Mouse (Mus musculus): ENCODE data around the gene Prpf31.

The Prpf31 gene

DNA sequence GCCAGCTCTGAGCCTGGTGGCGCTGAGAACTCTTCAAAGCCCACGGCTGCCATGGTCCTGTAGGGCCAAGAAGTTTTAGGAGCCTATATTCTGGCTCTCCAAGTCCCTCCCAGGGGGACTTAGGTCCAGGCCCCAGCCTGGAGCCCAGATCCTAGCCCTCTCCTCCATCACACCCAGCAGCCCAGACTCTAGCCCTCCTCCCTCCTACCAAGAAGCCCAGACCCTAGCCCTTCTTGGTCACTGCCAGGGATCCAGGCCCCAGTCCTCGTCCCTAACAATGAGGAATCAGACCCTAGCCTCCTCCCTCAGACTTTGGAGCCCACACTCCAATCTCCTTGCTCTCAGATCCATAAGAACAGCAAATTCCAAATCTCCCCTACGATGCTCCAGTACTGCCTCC is 755 bp upstream of the Prpf31 start:
- no peak for DNase-seq (ENCODE audit: low spot score)

DNA sequence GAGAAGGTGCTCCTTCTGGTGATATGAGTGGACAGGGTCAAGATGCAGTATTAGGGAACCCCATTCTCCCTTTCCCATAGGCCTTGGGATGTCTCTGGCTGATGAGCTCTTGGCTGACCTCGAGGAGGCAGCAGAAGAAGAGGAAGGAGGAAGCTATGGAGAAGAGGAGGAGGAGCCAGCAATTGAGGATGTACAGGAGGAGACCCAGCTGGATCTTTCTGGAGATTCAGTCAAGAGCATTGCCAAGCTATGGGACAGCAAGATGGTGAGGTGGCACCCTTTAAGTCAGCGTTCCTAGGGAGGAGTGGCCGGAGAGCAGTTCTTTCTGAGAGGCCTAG is 662 bp downstream of the Prpf31 start:
- no peak for DNase-seq (ENCODE audit: low spot score)

DNA sequence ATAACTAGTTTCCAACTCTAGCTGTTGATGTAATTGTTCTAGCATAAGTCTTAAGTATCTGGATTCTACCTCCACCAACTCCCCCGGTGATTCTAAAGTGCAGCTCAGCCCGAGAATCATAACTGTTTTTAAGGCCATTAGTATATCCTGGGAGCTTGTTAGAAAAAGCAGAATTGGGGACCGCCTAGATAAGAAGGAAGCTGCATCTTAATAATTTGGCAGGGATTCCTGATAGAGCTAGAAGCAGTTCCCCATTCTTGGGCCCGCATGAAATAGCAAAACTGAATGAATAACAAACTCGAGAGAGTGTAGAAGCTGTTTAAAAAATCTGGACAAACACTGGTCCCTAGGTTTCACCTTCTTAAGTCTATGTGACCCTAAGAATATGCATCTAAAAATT is 13.6 kb downstream of the Prpf31 start:
- DNase-seq (ENCODE audit: low spot score) = no peak

GRCm38 (mm10) chr7:3643843-3644242 is 14.1 kb downstream of the Prpf31 start:
- DNase-seq (ENCODE audit: low spot score) = no peak

GRCm38 (mm10) chr7:3644348-3644671 is 14.5 kb downstream of the Prpf31 start:
- no peak for DNase-seq (ENCODE audit: low spot score)

GRCm38 (mm10) chr7:3644672-3645487 is 15.1 kb downstream of the Prpf31 start, which contains the start of gene Cnot3:
Gene Cnot3 (plus strand): TSS chr7:3645268.
- DNase-seq (ENCODE audit: low spot score) = peak; percentile 99

DNA sequence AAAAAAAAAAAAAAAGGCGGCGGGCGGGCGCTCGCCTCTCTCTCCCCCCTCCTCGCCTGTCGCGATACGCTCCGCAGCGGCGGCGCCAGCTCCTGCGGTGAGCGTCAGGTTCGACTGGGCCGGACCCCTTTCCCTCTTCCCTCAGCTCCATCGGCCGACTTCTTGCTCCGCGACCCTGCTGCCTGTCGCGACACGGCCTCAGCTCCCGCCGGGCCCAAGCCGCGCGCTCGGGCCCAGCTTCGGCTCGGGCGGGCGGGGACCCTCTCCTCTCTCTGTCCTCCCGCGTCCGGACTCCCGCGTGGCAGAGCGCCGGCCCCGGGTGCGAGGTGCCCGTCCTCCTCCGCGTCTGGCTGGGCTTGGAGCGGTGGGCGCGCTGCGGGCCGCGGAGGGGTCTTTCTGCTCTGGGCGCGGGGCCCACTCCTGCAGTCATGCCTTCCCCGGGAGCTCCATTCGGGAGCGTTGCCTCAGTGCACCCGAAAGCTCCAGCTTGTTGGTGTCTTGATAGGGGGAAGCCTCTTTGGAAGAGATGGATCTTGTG is 15.8 kb downstream of the Prpf31 start:
- DNase-seq (ENCODE audit: low spot score) = no peak

DNA sequence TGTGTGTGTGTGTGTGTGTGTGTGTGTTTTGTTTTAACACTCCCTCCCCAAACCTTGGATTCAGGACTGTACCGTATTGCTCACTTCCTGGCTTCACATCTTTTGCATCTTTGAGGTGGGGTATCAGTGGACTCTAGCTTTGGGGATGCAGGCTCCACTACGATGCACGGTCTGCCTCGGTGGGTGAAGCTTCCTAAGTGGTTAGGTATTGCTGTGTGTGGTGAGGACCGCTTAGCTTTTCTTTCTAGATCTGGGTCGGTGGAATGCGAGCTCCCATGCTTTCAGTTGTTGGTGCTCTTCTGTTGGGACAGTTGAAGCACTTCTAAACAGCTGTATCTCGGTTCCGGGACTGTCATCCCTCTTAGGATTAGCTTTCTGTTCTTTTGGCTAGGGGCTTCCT is 16.4 kb downstream of the Prpf31 start:
- no peak for DNase-seq (ENCODE audit: low spot score)

GRCm38 (mm10) chr7:3646641-3647040 is 16.9 kb downstream of the Prpf31 start:
- no peak for DNase-seq (ENCODE audit: low spot score)

DNA sequence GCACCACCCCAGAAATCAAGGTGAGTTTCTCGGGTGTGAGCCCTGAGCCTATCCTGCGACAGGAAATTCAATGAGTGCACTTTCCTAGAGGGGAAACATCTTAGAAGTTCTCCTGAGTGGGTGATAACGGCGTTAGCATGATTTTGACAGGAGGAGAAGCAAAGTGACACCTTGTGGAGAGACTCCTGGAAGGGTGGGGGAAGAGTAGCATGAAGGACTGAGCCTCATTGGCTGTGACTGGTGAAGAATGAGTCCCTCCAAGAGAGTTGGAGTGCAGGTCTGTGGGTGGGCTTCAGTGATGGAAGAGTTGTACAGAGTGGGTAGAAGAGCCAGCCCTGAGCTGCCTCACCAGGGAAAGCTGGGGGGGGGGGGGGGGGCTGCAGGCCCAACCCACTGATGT is 27.2 kb downstream of the Prpf31 start:
- DNase-seq (ENCODE audit: low spot score) = no peak

DNA sequence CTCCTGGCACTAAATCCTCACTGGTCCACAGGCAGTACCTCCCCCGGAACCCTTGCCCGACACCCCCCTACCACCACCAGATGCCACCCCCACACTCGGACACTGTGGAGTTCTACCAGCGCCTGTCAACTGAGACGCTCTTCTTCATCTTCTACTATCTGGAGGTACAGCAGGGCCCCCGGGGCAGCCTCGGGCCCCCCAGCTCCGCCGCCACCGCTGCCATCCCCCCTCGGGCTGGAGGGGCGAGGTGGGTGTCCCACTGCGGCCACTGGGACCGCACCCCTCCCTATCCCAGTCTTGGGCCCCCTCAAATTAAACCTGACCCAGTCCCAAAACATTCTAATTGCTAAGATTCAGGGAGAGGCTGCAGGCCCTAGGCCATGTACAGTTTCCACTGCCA is 28.8 kb downstream of the Prpf31 start:
- no peak for DNase-seq (ENCODE audit: low spot score)

- no peak for DNase-seq (ENCODE audit: low spot score)
Measured at GRCm38 (mm10) chr7:3664524-3665214, 34.9 kb downstream of the Prpf31 start.

DNA sequence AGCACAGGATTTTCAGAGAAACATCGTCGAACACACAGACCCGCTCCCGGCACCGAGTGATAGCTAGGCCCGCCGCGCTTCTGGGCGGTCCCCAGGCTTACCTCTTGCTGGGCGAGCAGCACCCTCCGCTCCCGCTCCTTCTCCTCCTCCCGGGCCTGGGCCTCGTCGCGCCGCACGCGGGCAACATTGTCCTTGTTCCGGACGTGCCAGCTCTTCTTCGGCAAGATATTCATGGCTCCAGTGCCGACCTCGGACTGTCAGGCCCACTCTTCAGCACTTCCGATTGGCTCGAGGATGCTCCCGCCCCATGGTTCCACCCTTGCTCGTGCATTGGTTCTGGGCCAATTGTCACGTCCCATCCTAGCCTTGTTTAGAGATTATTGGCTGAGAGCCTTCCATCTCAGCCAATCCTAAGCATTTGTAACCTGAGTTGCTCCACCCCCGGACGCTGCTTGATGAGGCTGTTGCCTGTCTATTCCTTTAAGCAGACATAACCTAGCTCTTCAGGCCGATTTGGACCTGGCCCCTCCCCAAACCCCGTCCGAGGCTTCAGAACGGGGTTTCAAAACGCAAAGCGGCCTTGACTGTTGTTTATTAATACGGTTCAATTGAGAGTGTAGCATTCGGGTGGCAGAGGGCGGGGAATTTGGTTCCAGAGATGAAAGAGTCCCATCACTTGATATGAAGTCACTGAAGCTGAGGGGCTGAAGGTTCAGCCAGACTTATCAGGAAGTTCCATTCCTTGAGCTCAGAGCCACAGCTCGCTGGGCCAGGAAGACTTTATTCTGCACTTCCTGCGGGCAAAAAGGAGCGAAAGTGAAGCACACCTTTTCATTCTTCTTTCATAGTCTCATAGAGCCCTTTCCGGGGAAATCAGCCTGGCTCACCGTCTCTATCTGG is 35.7 kb downstream of the Prpf31 start, which contains the start of gene Leng1:
TSS of gene Leng1 (minus strand) at position 626 of the 900 bp plus-strand sequence.
- peak; percentile 94 for DNase-seq (ENCODE audit: low spot score)

DNA sequence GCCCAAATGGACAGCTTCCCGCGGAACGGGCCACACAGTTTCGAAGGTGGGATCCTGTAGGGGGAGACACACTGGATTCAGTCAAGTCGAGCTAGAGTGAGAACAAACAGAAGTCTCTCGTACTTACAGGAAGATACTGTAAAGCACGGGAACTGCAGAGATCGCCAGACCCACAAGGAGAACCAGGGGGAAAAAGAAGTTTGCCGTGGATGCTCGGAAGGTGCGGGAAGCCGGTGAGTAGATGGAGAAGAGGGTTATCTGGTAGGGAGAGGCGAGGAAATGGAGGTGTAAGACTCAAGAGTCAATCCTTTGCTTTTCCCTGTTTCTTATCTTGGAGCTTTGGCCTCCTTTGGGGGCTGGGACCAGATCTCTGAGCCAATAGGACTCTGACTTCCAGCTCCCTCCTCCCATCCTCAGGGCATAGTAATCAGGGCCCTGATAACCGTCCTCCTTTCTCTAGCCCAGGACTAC is 37.2 kb downstream of the Prpf31 start:
- no peak for DNase-seq (ENCODE audit: low spot score)

GRCm38 (mm10) chr7:3674507-3675227 is 44.9 kb downstream of the Prpf31 start:
- DNase-seq (ENCODE audit: low spot score) = peak; percentile 56

GRCm38 (mm10) chr7:3675228-3675548 is 45.4 kb downstream of the Prpf31 start:
- DNase-seq (ENCODE audit: low spot score) = no peak

DNA sequence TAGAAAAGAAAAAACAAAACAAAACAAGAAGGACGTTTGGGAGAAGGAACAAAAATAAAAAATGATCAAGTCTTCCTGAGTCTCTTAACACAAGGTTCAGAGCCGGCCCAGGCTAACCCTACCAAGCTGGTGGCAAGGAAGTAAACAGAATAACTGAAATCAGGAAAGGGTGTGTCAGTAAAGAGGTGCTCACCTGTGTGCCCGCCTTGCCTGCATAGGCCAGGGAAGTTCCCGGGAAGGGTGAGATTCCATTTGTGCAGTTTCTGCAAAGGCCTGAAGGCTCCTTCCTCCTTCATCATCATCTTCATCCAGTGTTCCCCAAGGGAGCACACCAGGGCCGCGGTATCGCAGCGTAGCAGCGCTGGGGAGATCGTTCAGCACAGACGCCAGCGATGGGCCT is 46.6 kb downstream of the Prpf31 start:
- no peak for DNase-seq (ENCODE audit: low spot score)

DNA sequence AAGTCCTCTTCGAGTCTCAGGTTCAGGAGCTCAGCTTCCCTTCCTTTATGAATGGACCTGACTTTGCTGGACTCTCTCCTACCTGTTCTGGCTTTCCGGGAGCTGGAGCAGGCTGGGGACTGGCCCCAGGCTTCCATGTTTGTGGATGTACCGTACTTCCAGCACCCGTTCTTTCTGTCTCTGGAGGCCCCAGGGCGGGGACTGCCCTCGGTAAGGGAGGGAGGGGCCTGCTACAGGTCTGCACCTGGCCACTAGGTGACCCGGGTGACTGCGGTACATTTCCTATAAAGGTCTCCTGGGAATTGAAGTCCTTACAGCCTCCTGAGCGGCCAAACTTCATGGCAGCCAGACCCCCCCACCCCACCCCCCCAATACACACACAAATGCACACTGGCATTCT is 47.6 kb downstream of the Prpf31 start, which contains the start of gene Tmc4:
TSS of gene Tmc4 (minus strand) at position 212 of the 400 bp plus-strand sequence.
- no peak for DNase-seq (ENCODE audit: low spot score)

- no peak for DNase-seq (ENCODE audit: low spot score)
Measured at GRCm38 (mm10) chr7:3683908-3684550, 54.2 kb downstream of the Prpf31 start.

- DNase-seq (ENCODE audit: low spot score) = no peak
Measured at GRCm38 (mm10) chr7:3684698-3685097, 54.9 kb downstream of the Prpf31 start.

All from left cerebral cortex, adult 11 months (tissue).